Mouse (Mus musculus) adrenal gland, adult (tissue): Measurements from ENCODE around the gene Sema3e.

Experiments
- DNase-seq, 2 experiments: peaks; one replicate each; pipeline ENCODE4 v3.0.0; 2022 to 2023; ENCODE audit warnings: low spot score in 1 of 2; ENCODE audit not compliant: inconsistent age in 2 of 2

Gene Sema3e

GRCm38 (mm10) chr5:14025205-14026124 is at the start of gene Sema3e:
Sema3e (plus strand) TSS chr5:14025276.
- DNase-seq: peak; percentile 5 to 51

DNA sequence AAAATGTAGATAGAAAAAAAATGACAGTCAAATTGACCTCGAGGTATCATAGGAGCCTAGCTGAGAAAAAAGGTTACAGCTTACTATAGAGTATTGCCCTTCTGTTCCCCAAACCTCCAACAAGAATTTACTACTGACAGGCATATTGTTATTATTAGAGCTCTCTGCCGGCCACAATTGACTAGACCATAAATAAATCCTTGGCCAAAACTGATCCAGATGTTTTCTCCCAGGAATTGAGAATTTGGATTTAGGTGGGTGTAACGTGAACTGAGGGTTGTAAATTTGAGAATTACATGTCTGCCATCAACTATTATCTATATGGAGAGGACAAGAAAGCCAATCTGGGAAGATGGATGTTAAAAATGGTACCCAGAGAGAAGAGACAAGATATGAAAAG is 47.5 kb upstream of the Sema3e start:
- no peak for DNase-seq

DNA sequence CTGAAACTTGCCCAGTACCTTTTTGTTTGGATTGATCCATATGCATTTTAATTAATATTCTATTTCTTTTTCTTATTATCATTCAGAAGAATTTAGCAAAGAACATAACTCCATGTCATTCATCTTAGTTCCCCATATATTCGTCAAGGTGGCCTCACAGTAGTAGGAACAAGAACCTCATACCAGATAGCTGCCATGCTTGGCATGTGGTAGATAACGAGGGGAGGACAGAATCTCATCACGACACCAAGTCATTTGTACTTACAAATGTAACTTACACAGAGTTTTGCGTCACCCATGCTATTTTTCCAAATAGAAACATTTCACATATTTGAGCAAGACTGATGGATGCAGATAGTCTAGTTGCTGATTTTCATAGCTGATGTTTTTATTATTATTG is 45.9 kb upstream of the Sema3e start:
- no peak for DNase-seq

DNA sequence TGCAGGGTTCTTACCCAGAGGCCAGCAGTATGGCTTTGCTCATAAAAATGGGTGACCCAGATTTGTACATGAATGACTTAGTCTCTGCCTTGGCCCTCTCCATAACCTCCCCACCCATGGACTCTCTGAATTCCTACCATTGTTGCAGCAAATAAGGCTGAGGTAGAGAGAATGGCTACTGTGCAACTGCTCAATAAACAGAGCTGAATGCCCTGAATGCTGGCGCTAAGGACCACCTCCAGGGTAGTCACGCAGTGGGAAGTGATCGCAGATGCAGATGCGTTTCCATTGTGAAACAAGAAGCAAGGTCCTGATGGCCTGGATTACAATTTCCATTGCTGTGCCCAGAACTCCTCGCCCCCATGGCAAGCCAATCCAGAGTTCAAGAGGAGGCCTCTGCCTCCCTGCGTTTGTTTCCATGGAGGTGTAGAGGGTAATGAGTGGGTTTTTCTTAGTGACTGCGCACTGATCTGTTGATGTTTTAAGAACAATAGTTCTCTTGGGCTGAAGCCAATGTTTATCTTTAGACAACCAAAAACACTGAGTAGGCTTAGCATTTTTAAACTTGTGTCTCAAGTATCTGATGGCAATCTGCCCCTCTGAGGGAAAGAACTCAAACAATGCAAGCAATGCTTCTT is 42.5 kb upstream of the Sema3e start:
- no peak for DNase-seq

- no peak for DNase-seq
Measured at GRCm38 (mm10) chr5:13983608-13984007, 41.5 kb upstream of the Sema3e start.

GRCm38 (mm10) chr5:13985669-13986068 is 39.4 kb upstream of the Sema3e start:
- no peak for DNase-seq

DNA sequence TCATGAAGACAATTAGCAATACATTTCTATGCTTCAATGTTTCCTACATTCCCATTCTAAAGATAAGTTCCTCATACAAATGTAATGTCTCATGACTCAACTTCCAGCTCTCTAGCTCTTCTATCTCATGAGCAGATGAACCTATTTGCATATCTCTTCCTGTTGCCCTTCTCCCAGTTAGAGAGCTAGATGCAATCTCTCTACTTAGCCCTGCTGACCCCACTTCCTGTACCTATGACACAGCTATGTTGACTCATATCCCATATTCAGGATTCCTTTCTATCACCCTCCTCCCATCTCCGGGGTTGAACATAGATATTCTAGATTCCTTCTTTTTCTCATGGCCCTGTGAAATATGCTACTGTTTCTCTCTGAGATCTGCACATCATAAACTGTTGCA is 38.0 kb upstream of the Sema3e start:
- DNase-seq: no peak

DNA sequence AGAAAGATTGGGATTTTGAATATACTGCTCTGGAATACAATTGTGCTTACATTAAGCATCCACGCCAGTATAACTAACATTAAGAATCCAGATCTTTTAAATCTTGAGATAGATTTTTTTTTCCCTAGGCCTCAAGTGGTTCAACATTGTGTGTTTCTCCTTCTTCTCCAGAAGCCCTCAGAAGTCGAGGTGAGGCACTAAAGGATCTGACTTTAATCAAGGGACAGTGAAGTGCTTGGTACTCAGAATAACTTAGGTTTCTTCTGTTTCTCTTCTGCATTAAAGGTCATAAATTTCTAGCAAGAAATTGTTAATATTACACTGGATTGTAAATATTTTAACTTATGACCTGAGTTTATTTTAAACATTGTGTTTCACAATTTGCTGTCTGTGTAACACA is 37.1 kb upstream of the Sema3e start:
- DNase-seq: no peak

- peak in 1 of 2 experiments; percentile 59 for DNase-seq
Measured at GRCm38 (mm10) chr5:13992734-13993396, 32.2 kb upstream of the Sema3e start.

- DNase-seq: no peak
Measured at GRCm38 (mm10) chr5:14028341-14028740, 3.3 kb downstream of the Sema3e start.

GRCm38 (mm10) chr5:14030796-14031195 is 5.7 kb downstream of the Sema3e start:
- no peak for DNase-seq

- no peak for DNase-seq
Measured at GRCm38 (mm10) chr5:14032056-14032455, 7.0 kb downstream of the Sema3e start.

DNA sequence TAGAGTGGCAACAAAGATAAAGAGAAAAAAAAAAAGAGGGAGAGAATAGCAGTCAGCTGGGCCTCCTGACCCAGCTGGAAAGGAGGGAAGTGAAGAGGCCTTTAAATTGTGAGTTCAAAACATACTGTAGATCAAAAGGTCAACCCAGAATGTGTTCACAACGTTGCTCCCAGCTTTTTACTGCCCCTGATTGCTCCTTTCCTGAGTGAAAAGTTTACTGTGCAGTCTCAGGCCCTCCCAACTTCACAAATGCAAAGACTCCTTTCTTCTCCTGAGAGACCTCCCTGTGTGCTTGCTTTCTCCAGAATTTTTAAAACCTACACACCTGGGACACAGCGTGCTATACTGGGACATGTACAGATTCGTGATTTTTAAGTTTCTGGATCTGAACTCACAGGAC is 8.2 kb downstream of the Sema3e start:
- no peak for DNase-seq

DNA sequence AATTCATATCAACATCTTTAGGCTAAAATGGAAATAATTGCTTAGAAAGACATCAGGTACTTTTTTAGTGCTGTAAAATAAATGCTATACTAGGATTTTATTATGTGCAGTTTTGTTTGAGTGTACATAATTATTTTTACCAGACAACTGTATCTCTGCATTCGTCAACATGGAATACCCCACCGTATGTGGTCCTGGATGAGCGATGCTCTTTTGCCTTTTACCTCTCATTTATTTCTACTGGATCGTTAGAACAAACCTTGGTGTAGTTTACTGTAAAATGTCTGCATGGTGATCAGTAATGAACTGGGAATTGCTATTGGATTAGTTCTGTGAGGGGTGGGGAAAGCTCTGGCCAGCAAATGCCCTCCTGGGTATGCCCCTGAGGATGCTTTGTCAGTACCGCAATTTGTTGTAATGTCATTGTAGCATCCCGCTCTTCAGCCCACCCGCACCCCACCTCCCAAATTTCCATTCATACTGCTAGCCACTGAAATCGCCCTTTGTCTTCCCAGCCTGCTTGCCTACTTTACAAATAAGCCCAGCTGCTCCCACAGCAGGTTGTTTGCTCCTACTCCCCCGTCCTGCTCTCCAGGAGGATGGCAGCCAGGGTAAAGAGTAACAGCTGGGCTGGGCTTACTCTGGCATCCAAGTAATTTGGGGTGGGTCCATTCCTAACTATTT is 13.9 kb downstream of the Sema3e start:
- DNase-seq: no peak

DNA sequence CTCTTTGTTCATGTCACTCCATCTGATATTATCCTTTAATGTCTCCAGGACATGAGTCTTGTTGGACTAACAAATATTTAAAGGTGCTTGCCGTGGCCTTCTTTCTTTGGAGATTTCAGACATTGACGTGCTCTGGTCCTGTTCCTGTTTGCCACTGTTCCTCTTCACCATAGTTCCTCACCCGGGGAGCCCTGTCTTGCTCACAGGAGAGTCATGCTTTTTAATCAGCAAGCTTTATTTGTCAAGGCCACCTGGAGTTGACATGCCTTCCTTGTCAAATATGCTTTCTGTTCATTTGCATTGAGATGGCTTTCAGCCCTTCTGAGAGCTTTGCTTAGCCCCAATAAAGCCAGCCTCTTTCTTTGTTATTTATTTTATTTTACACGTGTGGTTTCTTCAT is 15.1 kb downstream of the Sema3e start:
- DNase-seq: peak in 1 of 2 experiments; percentile 47

DNA sequence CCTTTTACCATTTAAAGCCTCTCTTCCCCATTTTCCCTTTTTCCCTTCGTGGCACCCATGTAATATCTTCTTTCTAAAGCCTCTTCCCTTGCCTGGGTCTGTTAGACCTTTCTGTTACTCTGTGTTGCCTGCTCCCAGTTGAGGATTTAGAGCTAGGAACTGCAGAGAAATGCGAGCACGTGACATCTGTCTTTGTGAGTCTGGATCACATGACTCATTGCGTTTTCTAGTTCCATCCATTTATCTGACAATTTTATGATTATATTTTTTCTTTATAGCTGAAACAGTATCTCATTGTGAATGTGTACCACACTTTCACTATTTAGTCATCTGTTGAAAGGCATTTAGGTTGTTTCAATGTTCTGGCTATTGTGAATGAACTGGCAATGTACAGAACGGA is 18.0 kb downstream of the Sema3e start:
- DNase-seq: no peak

- no peak for DNase-seq
Measured at GRCm38 (mm10) chr5:14043983-14044382, 18.9 kb downstream of the Sema3e start.

- no peak for DNase-seq
Measured at GRCm38 (mm10) chr5:14048660-14049059, 23.6 kb downstream of the Sema3e start.

DNA sequence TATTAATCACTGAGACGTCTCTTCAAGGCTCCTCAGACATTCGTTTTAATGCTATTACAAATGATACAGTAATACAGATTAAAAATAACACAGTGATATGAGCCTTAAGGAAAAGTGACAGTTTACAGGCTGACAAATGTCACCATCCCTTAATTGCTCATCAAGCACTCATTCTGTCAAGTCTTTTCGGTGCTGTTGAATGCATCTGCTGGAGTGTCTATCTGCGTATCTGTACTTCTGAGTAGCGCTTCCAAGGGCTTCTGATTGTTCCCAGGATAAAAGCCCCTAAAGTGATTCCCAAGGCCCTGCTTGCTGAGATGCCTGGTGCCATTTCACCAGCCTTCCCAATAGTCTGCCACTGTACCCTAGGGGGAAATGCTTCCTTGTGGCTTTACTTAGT is 29.4 kb downstream of the Sema3e start:
- DNase-seq: no peak

DNA sequence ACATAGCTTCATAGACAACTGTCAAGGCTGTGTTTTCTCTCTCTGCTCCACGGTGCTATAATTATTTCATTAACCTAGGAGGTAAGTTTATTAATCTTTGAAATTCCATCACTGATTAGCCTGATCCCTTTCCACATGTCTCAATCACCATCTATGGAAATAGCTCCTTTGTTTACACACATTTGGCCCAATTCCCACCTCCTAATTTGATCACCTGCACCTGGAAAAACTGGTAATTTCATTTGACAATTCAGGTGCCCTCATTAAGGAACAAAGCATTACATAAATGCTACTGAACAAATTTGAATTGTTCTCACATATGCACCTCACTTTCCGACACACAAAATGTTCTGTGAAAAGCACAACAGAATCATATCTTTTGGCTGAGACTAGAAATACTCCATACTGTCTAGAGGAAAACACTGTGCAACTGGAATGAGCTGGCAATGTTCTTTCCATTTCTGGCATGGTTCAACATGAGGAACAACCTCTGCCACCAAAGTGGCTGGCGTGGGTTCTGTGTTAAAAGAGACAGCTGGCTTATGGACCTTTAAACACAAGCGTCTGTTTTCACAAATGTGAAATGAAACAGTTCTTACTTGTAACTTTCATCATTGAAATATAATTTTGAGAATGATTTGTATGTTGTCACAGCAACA is 34.9 kb downstream of the Sema3e start:
- no peak for DNase-seq
